Mouse (Mus musculus) B cell, adult 2 months (primary cell): ENCODE data around the gene Bach2.

ENCODE experiments used
- DNase-seq, 2 experiments: peaks; one replicate each; pipeline ENCODE4 v3.0.0; 2022

Bach2 gene

GRCm38 (mm10) chr4:32334131-32334530 lies 95.5 kb downstream of the Bach2 start:
- DNase-seq = no peak

- DNase-seq = no peak
Measured at GRCm38 (mm10) chr4:32334765-32335164, 96.2 kb downstream of the Bach2 start.

DNA sequence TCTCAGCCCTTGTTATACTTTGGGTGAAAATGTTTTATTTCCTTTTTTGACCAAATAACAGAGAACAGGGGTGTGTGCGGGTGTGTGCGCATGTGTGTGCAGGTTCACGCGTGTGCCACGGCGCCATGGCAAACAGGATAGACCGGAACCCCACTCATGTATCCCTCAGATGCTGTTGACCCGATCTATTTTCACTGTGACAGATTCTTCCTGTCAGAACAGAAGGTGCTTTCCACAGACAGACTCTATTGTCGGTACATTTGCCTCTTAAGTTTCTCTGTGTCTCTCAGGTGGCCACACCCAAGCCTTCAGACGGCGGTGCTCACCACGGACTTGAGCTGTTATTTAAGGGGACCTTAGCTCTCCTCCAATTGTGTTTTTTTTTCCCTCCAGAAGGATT lies 97.1 kb downstream of the Bach2 start:
- peak; percentile 61 to 69 for DNase-seq

DNA sequence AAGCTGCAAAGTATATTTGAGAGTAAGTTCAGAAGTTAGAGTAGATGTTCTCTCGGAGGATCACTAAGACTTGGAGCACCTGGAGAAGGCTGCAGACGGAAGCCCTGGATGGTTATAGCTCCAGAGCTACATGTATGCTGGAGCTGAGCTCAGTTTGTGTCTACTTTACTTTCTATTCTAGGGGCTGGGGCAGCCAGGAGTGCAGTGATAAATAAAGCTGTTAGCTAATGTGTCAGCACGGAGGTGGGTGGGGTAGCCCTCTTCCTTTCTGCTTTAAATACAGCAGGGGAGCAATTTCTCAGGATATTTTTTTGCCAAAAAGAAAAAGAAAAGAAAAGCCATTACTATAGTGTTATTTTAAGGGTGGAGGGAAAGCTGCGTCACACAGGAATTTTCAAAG lies 98.0 kb downstream of the Bach2 start:
- no peak for DNase-seq

DNA sequence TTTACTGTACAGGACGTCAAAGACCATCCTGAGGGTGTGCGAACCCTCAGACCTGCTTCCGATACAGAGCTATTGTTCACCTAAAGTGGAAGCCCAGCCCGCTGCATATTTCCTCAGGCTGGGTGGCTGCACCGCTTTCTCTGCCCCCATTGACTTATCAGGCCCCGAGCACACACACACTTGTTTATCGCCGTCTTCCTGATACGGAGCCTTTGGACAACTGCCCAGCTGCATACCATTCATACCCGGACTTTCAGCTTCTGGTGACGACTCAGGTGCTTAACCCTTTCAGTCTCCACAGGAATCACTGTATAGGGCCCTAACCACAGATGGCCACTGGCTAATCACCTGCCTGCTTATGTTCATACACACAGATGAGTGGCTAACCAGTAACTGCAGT lies 99.0 kb downstream of the Bach2 start:
- DNase-seq = no peak

GRCm38 (mm10) chr4:32338451-32338850 lies 99.8 kb downstream of the Bach2 start:
- DNase-seq = no peak

DNA sequence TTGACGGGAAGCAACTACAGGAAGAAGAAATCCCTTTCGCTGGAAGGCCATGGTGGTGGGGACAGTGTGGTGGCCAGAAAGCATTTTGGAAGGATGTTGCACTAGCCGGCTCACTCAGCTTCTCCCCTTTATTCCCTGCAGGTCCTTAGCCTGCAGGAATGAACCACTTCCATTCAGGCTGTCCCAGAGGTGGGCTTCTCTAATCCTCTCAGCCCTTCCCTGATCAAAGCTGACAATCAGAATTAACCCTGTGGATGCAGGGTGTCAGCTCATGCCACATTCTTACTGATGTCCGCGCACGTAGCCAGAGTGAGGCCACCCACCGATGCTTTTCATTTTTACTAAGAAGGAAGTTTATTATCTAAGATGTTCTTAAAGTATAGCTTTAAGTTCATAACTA lies 102.2 kb downstream of the Bach2 start:
- no peak for DNase-seq

DNA sequence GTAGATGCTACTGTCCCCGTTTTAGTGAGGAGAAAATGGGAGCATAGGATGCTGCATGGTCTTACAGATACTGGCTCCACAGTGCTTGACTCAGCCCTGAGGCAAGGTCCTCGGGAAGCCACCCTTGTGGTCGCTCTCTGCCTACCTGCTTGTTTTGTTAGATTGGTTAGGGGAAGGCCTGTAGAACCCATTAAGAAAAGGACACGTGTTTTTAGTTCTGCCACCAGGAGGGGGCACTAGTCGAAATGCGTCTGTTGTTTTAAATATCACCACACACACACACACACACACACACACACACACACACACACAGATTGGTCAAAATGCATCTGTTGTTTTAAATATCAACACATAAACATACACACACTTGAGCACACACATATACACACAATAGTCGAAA lies 103.7 kb downstream of the Bach2 start:
- peak; percentile 71 to 77 for DNase-seq

DNA sequence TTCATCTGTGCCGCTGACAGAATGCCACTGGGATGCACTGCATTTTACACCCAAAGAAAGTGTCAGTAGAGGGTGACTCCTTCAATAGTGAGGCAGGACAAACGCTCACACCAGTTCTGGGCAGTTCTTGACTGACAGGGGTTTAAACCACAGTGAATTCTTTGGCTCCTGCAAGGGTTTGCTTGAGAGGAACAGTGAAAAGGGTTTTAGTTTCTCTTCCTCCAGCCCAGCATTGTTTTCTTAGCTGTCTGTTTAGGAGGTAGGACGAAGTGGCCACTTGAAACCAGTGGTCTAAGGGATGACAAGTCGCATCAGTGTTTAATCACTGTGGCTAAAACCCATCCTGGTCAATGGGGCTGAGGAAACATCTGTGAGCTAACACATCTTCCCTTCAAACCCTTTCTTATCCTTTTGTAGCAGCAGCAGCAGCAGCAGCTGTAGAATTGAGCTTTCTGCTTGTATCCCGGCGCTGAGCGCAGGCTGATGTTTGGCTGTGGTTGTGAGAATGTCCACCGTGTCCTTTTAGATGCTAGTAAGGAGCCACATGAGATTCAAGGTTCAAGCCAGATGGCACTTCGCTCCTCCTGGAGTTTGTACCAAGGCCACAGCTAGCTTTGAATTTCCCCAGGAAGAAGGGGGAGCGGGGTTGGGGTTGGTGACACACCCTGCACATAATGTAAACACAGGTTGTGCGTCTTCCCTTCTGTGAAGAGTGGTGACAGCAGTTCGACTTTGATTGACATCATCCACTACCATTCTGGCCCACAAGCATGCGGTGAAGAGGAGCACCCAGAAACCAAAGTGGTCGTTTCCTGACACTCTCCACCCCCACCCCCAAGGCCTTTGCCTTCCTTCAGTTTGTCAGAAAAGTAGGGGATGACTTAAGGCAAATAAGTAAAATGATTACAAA lies 104.9 kb downstream of the Bach2 start:
- peak; percentile 65 to 74 for DNase-seq

GRCm38 (mm10) chr4:32344276-32344675 lies 105.7 kb downstream of the Bach2 start:
- DNase-seq = no peak

GRCm38 (mm10) chr4:32347202-32347601 lies 108.6 kb downstream of the Bach2 start:
- no peak for DNase-seq

GRCm38 (mm10) chr4:32347711-32348110 lies 109.1 kb downstream of the Bach2 start:
- DNase-seq = no peak

DNA sequence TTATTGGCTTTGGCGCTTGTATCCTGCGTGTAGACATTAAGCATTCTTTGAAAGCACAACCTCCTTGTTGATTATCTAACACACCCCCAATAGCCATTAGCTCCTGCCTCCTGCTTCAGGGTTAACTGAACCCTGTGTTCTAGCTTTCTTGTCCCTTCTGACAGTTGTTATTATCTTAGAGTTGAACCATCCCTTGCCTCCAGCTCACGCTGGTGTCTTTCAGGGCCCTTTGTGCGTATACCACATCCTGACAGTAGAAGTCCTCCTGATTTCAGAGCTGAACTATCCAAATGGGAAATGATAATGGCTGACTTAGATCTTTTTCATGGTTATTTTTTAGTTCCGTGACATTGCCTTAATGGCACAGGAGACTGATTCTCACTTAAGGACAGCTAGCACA lies 110.8 kb downstream of the Bach2 start:
- DNase-seq = no peak

- peak; percentile 38 to 49 for DNase-seq
Measured at GRCm38 (mm10) chr4:32351236-32351635, 112.6 kb downstream of the Bach2 start.

DNA sequence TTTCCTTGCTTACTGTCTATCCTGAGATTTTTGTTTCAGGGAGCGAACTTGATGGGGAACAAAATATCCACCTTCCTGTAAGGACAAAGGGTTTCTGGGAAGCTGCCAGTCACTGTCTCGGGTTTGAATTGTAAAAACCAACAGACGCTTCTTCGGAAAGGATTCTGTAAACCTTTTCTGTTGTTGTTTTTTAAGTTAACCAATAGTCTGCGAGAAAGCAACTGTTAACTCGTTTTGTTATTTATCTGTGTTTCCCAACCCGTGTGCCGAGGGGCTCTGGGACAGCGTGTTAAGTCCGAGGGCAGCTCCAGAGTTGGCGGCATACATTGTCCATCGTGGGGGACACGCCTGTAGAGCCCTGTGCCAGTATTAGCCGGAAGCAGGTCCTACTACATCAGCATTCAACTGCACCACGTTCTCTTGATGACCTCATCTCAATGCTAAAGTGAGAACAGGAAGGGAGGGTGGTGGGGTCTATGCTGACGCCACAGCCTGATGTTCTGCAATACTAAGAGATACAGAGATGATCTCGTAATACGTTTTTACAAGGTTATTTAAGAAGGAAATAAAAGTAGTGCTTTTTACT lies 113.2 kb downstream of the Bach2 start:
- DNase-seq = peak; percentile 41 to 51

DNA sequence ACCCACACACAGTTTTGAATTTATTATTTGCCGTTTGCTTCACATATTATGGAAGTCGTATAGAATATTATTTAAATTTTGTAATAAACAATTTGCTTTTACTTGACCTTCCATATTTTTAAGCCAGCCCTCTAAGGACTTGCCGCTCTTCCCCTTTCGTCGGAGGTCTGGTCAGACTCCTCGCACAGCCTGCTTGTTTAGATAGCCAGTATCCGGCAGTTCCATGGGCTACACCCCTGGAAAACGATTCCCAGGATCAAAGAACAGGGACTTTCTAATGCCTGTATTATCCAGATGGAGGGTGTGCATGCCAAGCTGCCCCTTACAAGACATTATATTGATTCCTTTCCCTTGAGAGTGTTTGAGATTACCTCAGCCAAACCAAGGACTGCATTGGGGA lies 113.8 kb downstream of the Bach2 start:
- no peak for DNase-seq

- DNase-seq = no peak
Measured at GRCm38 (mm10) chr4:32352842-32353241, 114.2 kb downstream of the Bach2 start.

- DNase-seq = peak in 1 of 2 experiments; percentile 16
Measured at GRCm38 (mm10) chr4:32355935-32356617, 117.5 kb downstream of the Bach2 start.

- DNase-seq = peak; percentile 56
Measured at GRCm38 (mm10) chr4:32357996-32358600, 119.5 kb downstream of the Bach2 start.

DNA sequence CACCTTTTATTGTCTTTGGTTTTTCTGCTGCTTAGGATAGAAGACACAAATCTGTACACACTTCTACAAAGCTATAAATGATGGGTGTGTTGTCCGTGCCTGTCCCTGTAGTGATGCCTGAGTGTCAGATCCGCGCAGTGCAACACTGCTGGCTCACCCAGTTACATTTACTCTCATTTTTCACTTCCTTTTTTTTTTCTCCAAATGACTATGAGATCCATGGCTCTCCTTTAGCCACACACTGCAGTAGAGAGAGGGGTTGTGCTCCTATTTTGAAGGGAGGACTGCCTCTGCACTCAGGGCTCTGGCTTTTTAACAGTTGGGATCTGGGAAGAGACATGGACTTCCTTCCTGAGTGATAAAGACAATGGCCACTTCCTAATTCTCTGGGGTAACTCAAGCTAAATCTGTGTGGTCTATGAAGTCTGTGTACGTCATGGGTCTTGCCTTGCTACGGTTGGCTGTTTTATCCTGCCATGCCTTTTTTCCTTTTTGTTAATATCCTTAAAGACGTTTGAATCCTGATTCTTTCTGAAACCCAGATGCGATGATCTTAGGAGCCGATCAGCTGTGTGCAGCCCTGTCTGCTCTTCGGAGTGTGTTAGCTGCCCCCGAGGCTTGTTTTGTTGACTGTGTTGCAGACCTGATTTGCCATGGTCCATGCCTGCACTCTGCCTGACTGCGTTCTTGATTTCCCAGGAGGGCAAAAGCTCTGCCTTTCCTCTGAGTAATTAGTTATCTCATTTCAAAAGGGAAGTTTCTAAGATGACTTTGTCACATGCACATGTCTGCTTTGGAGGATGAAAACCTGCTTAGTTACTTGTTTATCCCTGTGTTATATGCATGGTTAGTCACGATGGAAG lies 120.2 kb downstream of the Bach2 start:
- DNase-seq = peak; percentile 72 to 74

- DNase-seq = no peak
Measured at GRCm38 (mm10) chr4:32359634-32360033, 121.0 kb downstream of the Bach2 start.

- DNase-seq = no peak
Measured at GRCm38 (mm10) chr4:32360496-32360895, 121.9 kb downstream of the Bach2 start.
